Mouse (Mus musculus) limb, embryonic 14.5 days (tissue): ENCODE results near the gene Tgif1. TPM values are rescaled to one million over a fixed set of nuclear protein-coding genes. Genes with fewer than 3 reads are reported as not detected.

Experiments used
- ATAC-seq: fragments of 200-750 bp; cut with Nextera tagmentation; 2 replicates; pipeline ENCODE4 v1.8.0; 2017; ENCODE audit warnings: low read depth, moderate number of reproducible peaks, moderate TSS enrichment; ENCODE audit not compliant: low FRiP score
- DNase-seq: peaks from one replicate; pipeline ENCODE4 v3.0.0-alpha.2; 2015; ENCODE audit warnings: low spot score
- H3K27ac ChIP-seq: fragments of 300-500 bp; sonication (generic); replicated peaks from 2 replicates; pipeline ENCODE4 v1.5.1; 2014; ENCODE audit warnings: low read depth, mild to moderate bottlenecking, low read length, moderate library complexity, mixed read lengths
- H3K27me3 ChIP-seq: fragments of 300-500 bp; sonication (generic); 2 replicates; pipeline ENCODE4 v1.6.1; 2014; ENCODE audit warnings: low read length, mixed read lengths; ENCODE audit not compliant: control insufficient read depth, insufficient read depth
- H3K36me3 ChIP-seq: fragments of 300-500 bp; sonication (generic); 2 replicates; pipeline ENCODE4 v1.6.1; 2014; ENCODE audit warnings: mild to moderate bottlenecking, low read length, moderate library complexity, mixed read lengths; ENCODE audit not compliant: control insufficient read depth, insufficient read depth
- H3K4me1 ChIP-seq: fragments of 300-500 bp; sonication (generic); 2 replicates; pipeline ENCODE4 v1.6.1; 2014; ENCODE audit warnings: antibody characterized with exemption, low read length, mixed read lengths; ENCODE audit not compliant: control insufficient read depth, insufficient read depth
- H3K4me2 ChIP-seq: fragments of 300-500 bp; sonication (generic); replicated peaks from 2 replicates; pipeline ENCODE4 v1.6.1; 2014; ENCODE audit warnings: low read depth, mild to moderate bottlenecking, low read length, moderate library complexity; ENCODE audit not compliant: severe bottlenecking
- H3K4me3 ChIP-seq: fragments of 300-500 bp; sonication (generic); replicated peaks from 2 replicates; pipeline ENCODE4 v1.5.1; 2014; ENCODE audit warnings: low read length
- H3K9ac ChIP-seq: fragments of 300-500 bp; sonication (generic); 2 replicates; pipeline ENCODE4 v1.6.1; 2014; ENCODE audit warnings: mild to moderate bottlenecking, low read depth, low read length, moderate library complexity; ENCODE audit not compliant: severe bottlenecking
- H3K9me3 ChIP-seq: fragments of 300-500 bp; sonication (generic); 2 replicates; pipeline ENCODE4 v1.6.1; 2016; ENCODE audit warnings: low read length; ENCODE audit not compliant: control insufficient read depth
- POLR2A ChIP-seq: fragments of 200-500 bp; IDR thresholded peaks from 2 replicates; pipeline ENCODE4 v1.8.0; 2012; ENCODE audit warnings: inconsistent platforms, mild to moderate bottlenecking, moderate library complexity, borderline replicate concordance; ENCODE audit not compliant: insufficient read depth, insufficient read length; ENCODE audit errors: extremely low read depth
- WGBS: fragments of 180-500 bp; shearing (Covaris S2); extraction: QIAGEN DNeasy Blood & Tissue Kit; methylation state at CpG from one replicate; pipeline ENCODE4 v1.1.7; 2014; 5-methylcytosine and 5-hydroxymethylcytosine counted together
- polyA plus RNA-seq, 2 experiments: library from polyadenylated mRNA; depleted of rRNA in 1 of 2; stranded (reverse) in 1 of 2; unstranded in 1 of 2; fragments of >200 nt; fragmentation: Nextera tagmentation in 1 of 2; extraction: Ambion mirVana in 1 of 2; gene quantifications; 2 replicates each; pipeline versions ENCODE4 v1.2.1 to v1.2.3; 2012 to 2014

Gene Tgif1
- polyA plus RNA-seq, 2 experiments = 52.7 to 64.8 TPM

- no peak for TF ChIP-seq POLR2A
- H3K27ac ChIP-seq = no peak overlapping the region
- no peak overlapping the region for H3K4me2 ChIP-seq
- 84% methylated on average over 6 of the region's 6 CpGs for WGBS
- ATAC-seq (no peak), DNase-seq (no peak)
- H3K27me3 ChIP-seq = no peaks in the 10 kb centered on the region
- no peak overlapping the region for H3K4me3 ChIP-seq
- no peaks in the 10 kb centered on the region for H3K36me3 ChIP-seq
- no peaks in the 10 kb centered on the region for H3K9me3 ChIP-seq
- H3K9ac ChIP-seq = no peak overlapping the region
- no peaks in the 10 kb centered on the region for H3K4me1 ChIP-seq
These were observed 13.3 kb upstream of the Tgif1 start for GRCm38 (mm10) chr17:70866538-70867114.

- Histone ChIP-seq H3K9me3 (no peaks in the 10 kb centered on the region), H3K36me3 (no peaks in the 10 kb centered on the region), H3K4me3 (no peak overlapping the region), H3K9ac (no peak overlapping the region), H3K4me2 (no peak overlapping the region), H3K27me3 (no peaks in the 10 kb centered on the region), H3K4me1 (no peaks in the 10 kb centered on the region), H3K27ac (no peak overlapping the region)
- ATAC-seq (no peak), DNase-seq (no peak)
- TF ChIP-seq POLR2A = no peak
- whole genome bisulfite sequencing = 87% methylated on average over 5 of the region's 5 CpGs
These were observed 12.7 kb upstream of the Tgif1 start for GRCm38 (mm10) chr17:70866029-70866428.

GRCm38 (mm10) chr17:70865060-70865604, 11.8 kb upstream of the Tgif1 start:
- Histone ChIP-seq H3K4me3 (no peak overlapping the region), H3K9me3 (no peaks in the 10 kb centered on the region), H3K4me2 (no peak overlapping the region), H3K4me1 (no peaks in the 10 kb centered on the region), H3K27me3 (no peaks in the 10 kb centered on the region), H3K9ac (no peak overlapping the region), H3K36me3 (no peaks in the 10 kb centered on the region), H3K27ac (no peak overlapping the region)
- ATAC-seq (no peak), DNase-seq (no peak)
- WGBS = 74% methylated on average over 10 of the region's 10 CpGs
- no peak for TF ChIP-seq POLR2A

- Histone ChIP-seq H3K4me2 (no peak overlapping the region), H3K9me3 (no peaks in the 10 kb centered on the region), H3K27me3 (no peaks in the 10 kb centered on the region), H3K9ac (no peak overlapping the region), H3K27ac (no peak overlapping the region), H3K36me3 (no peaks in the 10 kb centered on the region), H3K4me3 (no peak overlapping the region), H3K4me1 (no peaks in the 10 kb centered on the region)
- 78% methylated on average over 3 of the region's 3 CpGs for WGBS
- no peak for DNase-seq
- no peak for TF ChIP-seq POLR2A
- ATAC-seq = no peak
These were observed 11.3 kb upstream of the Tgif1 start for GRCm38 (mm10) chr17:70864645-70865044.

GRCm38 (mm10) chr17:70864117-70864516, 10.8 kb upstream of the Tgif1 start:
- ATAC-seq (no peak), DNase-seq (no peak)
- Histone ChIP-seq H3K36me3 (no peaks in the 10 kb centered on the region), H3K27me3 (no peaks in the 10 kb centered on the region), H3K4me2 (no peak overlapping the region), H3K27ac (no peak overlapping the region), H3K9ac (no peak overlapping the region), H3K4me3 (no peak overlapping the region), H3K9me3 (no peaks in the 10 kb centered on the region), H3K4me1 (no peaks in the 10 kb centered on the region)
- TF ChIP-seq POLR2A = no peak
- WGBS = 95% methylated on average over 8 of the region's 8 CpGs
